Mouse (Mus musculus) megakaryocyte, embryonic 14.5 days (primary cell): ENCODE data around the gene Cul4a.

Experiments used
- FLI1 ChIP-seq: IDR thresholded peaks from 2 replicates; pipeline ENCODE4 v1.6.1; 2012; ENCODE audit warnings: low read length, inconsistent platforms, mixed read lengths
- GATA1 ChIP-seq: IDR thresholded peaks from 3 replicates; pipeline ENCODE4 v1.6.1; 2012; ENCODE audit warnings: mixed read lengths, low read length, inconsistent platforms, borderline replicate concordance

- TF ChIP-seq GATA1 (no peak), FLI1 (no peak)
Measured at GRCm38 (mm10) chr8:13149287-13149686, 43.9 kb downstream of the Cul4a start.
